Mouse (Mus musculus): Measurements from ENCODE around the gene Lce1j.
"Not testable (repeated sequence)": the region's sequence is repeated elsewhere in the genome, so short reads cannot be mapped to it uniquely, and the experiment has no call there.

The Lce1j gene

DNA sequence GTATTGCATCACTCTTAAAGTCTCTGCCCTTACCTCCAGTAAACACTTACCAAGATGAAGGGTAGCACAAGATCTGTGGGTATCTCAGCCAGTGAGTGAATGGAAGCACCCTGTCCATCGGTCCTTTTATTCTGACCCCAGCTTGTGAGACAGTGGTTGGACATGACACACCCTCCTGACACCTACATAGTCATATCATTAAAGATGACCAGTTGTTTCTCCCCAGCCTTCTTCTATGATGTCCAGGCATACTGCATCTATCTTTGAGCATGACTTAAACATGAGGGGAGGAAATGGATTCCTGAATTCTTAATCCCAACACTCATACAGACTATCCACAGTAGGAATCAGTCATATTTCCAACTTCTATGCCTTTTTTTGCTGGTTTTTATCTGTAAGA, at the start of gene Lce1j:
Lce1j (minus strand) TSS at position 101 of the 400 bp plus-strand sequence.
- DNase-seq (ENCODE audit: low read depth), result no peak

DNA sequence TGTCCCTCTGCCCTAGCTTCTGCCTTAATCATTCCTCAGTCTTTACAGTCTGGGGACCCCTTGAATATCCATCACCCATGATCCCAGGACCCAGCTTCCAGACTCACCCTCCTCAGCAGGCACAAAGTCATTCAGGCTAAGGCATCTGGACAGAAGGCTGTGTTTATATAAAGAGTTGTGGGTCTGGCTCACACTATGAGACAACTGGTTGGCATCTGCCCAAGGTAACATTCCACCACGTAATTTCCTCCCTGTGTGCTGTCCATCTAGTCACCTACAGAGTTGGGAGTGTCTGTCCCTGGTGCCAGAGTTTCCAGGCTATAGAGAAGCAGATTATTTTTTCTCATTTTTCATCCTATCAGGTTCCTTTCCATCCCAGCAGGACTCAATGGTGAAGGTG, 36.8 kb upstream of the Lce1j start, which contains the start of gene Kprp:
Kprp (minus strand) TSS at position 140 of the 400 bp plus-strand sequence.
- DNase-seq (ENCODE audit: low read depth), result no peak

DNA sequence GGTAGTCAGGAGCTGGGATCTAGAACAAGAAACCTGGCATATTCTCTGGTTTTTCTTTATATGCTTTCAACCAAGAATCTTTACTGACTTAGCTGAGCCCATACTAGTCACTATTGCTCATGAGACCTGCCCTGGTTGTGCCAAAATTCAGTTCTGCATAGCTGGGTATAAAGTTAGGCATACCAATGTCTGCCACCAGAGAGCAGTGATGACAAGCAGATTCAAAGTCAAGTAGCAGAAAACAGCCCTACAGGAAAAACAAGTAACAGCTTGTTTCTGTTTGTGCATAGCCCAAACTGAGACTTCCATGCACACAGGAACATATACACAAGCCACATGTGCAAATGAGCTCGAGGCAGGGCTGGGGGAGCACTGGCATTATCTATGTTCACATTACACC, 35.5 kb upstream of the Lce1j start:
- DNase-seq (ENCODE audit: low read depth), result no peak

DNA sequence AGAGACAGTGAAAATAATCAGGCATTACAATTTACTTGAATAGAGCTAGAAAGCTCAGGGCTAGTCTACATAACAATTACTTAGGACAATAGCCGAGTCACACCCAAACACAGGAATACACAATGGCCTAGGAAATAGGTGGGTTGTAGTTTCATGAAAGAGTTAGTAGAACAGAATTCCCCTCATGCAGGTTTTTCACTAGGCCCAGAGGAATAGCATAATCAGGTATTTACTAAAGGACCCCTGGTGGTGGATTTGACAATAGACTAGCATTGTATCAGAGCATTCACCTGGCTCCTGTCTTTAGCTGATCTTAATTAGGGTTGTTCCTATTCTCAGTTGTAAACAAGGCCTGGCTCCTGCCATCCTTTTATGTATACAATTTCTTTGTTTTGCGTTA, 25.7 kb upstream of the Lce1j start:
- DNase-seq (ENCODE audit: low read depth), result not testable (repeated sequence)

DNA sequence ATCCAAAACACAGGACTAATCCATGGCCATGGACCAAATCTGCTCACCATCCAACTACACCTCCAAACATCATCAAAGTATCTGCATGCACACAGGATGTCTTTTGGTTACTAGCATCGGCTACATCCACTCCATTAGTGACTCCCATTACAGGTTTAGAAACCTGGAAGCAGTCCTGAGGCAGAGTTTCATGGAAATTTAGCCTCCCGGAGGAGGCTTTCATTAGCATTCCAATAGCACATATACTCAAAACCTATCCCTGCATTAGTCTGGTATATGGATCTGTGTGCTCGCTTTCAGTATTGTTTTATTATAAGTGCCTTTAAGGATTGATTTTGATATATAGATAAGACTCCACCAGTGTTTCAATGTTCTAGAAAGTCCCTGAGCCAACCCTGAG, 25.3 kb upstream of the Lce1j start:
- DNase-seq (ENCODE audit: low read depth), result no peak

DNA sequence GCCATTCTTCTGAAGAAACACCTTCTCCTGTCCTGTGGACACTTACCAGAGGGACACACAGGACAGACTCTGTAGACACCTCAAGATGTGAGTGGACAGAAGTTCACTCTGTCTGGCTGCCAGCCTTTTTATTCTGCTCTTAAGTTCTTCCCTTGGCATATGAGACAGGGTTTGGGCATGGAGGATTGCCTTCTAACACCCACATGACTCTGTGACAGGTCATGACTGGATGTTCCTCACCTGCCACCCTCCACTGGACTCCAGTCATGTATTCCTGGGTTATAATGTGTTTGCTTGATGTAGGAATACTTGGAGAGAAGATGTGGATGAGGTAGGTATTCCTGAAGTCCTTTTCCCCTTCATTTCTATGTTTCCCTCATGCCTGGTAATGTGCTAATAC, 17.5 kb upstream of the Lce1j start, which contains the start of gene Lce1k:
Lce1k (minus strand) TSS at position 101 of the 400 bp plus-strand sequence.
- DNase-seq (ENCODE audit: low read depth), result no peak

DNA sequence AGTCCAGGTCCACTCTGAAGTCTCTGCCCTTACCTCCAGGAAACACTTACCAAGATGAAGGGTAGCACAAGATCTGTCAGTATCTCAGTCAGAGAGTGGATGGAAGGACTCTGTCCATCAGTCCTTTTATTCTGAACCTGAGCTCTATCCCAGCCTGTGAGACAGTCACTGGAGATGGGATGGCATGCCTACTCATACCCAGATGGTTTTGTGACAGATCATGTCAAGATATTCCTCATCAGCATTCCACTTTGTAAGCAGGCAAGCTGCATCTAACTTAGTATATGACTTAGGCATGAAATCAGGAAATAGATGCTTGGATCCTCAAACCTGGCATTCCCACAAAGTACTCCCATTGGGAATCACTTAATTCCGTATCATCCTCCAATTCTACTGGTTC, 11.5 kb downstream of the Lce1j start, which contains the start of gene Lce1i:
Lce1i (minus strand) TSS at position 101 of the 400 bp plus-strand sequence.
- DNase-seq (ENCODE audit: low read depth), result no peak

DNA sequence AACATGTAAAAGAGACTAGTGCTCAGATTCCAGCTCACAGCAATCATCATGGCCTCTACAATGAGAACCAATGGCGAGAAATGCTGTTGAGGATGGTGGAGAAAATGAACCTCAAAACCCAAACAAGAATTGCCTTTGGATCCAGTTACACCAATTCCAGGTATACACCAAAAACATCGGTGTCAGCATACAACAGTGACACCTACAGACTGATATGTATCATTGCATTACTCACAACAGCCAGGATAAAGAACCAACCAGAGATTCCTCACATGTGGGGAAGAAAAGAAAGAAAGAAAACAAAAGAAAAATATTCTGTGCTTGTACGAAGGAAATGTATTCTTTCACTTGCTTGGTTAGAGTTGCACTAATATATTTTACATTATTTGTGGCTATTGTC, 18.7 kb downstream of the Lce1j start:
- DNase-seq (ENCODE audit: low read depth), result no peak

DNA sequence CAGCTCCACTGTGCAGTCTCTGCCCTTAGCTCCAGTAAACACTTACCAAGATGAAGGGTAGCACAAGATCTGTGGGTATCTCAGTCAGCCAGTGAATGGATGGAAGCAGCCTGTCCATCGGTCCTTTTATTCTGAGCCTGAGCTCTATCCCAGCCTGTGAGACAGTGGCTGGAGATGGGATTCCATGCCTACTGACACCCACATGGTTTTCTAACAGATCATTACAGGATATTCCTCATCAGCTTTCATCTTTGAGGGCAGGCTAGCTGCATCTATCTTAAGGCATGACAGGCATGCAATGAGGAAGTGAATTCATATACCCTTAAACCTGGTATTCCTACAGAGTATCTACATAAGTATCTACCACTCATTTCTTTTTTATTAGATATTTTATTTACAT, 25.3 kb downstream of the Lce1j start, which contains the start of gene Lce1h:
Lce1h (minus strand) TSS at position 101 of the 400 bp plus-strand sequence.
- DNase-seq (ENCODE audit: low read depth), result no peak

DNA sequence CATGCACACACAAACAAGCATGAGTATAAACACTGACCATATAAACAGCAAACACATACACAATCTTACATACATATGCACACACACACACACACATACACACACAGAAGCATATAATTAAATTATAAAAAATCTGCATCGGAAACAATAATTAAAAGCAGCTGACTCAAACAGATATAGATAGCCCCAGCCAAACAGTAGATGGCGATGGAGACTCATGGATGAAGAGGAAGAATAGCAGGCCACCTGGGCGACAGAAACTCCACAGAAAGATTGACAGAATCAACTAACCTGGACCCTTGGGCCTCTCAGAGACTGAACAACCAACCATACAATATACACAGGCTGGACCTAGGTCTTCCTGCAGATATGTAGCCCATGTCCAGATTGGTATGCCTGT, 37.1 kb downstream of the Lce1j start:
- DNase-seq (ENCODE audit: low read depth), result no peak

DNA sequence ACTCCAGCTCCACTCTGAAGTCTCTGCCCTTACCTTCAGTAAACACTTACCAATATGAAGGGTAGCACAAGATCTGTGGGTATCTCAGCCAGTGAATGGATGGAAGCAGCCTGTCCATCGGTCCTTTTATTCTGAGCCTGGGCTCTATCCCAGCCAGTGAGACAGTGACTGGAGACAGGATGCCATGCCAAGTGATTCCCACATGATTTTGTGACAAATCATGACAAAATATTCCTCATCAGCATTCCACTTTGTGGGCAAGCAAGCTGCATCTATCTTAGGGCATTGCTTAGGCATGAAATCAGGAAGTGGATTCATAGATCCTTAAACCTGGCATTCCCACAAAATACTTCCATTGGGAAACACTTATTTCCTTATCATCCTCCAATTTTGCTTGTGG, 38.1 kb downstream of the Lce1j start, which contains the start of gene Lce1g:
Lce1g (minus strand) TSS at position 101 of the 400 bp plus-strand sequence.
- DNase-seq (ENCODE audit: low read depth), result no peak

DNA sequence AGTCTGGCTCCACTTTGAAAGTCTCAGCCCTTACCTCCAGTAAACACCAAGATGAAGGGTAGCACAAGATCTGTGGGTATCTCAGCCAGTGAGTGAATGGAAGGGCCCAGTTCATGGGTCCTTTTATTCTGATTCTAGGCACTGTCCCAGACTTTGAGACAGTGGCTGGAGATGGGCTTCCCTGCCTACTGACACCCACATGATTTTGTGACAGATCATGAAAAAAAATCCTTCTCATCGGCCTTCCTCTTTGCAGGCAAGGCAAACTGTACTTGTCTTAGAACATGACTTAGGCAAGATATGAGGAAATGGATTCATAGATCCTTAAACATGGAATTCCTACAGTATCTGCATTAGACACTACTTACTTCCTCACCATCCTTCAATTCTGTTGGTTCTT, 51.3 kb downstream of the Lce1j start, which contains the start of gene Gm38119:
Gm38119 (minus strand) TSS at position 101 of the 400 bp plus-strand sequence.
- no peak for DNase-seq (ENCODE audit: low read depth)

Measured in naive thymus-derived CD4-positive, alpha-beta T cell, adult 2 months (primary cell).